Comparison of ENCODE assay signal across 11 mouse cellular contexts in genomic region chr2:126682333-126682732, GRCm38 (mm10). TPM values are rescaled to one million over a fixed set of nuclear protein-coding genes. Genes with fewer than 3 reads are reported as not detected.
DNase-seq lines count a peak whose midpoint lies in the region; ATAC-seq and TF ChIP-seq lines count a peak whose summit lies in the region.
"Had no signal": no experiment of that assay in that cellular context is flagged by ENCODE, and none has a peak within 500 bp of the region (broad histone marks: within the 10 kb centered on the region; RNA-seq: fewer than 3 reads in every experiment).

No protein-coding gene starts in this region.

- no peaks in the 10 kb centered on the region for H3K4me1 ChIP-seq in kidney, embryonic 16.5 days (ENCODE audit: insufficient read depth, low read length)
- H3K4me1 ChIP-seq in stomach, postnatal 0 days (replicated peaks; ENCODE audit: control insufficient read depth, insufficient read depth) = no peaks in the 10 kb centered on the region

- H3K27ac ChIP-seq in kidney, embryonic 16.5 days (ENCODE audit: low read length) = peak overlapping the region; percentile 57
- H3K27ac ChIP-seq in stomach, postnatal 0 days (replicated peaks) = 0 out of 2 replicates have a peak overlapping the region, but pooled peaks have one; percentile 8

- 69% methylated on average over 2 of the region's 2 CpGs for WGBS in kidney, embryonic 16.5 days
- 50% methylated on average over 2 of the region's 2 CpGs for WGBS in stomach, postnatal 0 days

- peaks cover 25% of the 10 kb centered on the region for H3K36me3 ChIP-seq in kidney, embryonic 16.5 days (ENCODE audit: insufficient read depth, low read length)
- no peaks in the 10 kb centered on the region for H3K36me3 ChIP-seq in stomach, postnatal 0 days (ENCODE audit: control insufficient read depth, insufficient read depth, low read length)

- H3K27me3 ChIP-seq in kidney, embryonic 16.5 days (ENCODE audit: insufficient read depth, low read length) = no peaks in the 10 kb centered on the region
- H3K27me3 ChIP-seq in stomach, postnatal 0 days (ENCODE audit: control insufficient read depth, insufficient read depth, low read length) = no peaks in the 10 kb centered on the region

- no peak overlapping the region for H3K9ac ChIP-seq in kidney, embryonic 16.5 days (replicated peaks; ENCODE audit: low read length)
- no peak overlapping the region for H3K9ac ChIP-seq in stomach, postnatal 0 days (ENCODE audit: low read length)

- no peak overlapping the region for H3K4me2 ChIP-seq in kidney, embryonic 16.5 days (replicated peaks; ENCODE audit: low read depth, low read length)
- H3K4me2 ChIP-seq in stomach, postnatal 0 days (replicated peaks; ENCODE audit: low read depth) = no peak overlapping the region

- TF ChIP-seq CTCF in stomach, postnatal 0 days (IDR thresholded peaks at IDR 0.05; ENCODE audit: low read depth) = no peak

- peak; percentile 69 for ATAC-seq in kidney, embryonic 16.5 days (ENCODE audit: low FRiP score, low TSS enrichment)
- ATAC-seq in stomach, postnatal 0 days (ENCODE audit: low FRiP score, low TSS enrichment) = no peak

- no peak overlapping the region for H3K4me3 ChIP-seq in kidney, embryonic 16.5 days (ENCODE audit: low read length)
- H3K4me3 ChIP-seq in stomach, postnatal 0 days (ENCODE audit: low read depth, low read length) = no peak overlapping the region
- H3K4me3 ChIP-seq: erythroblast, embryonic 14.5 days had no signal

- peaks cover 3% of the 10 kb centered on the region; the same call in 1 of the 2 replicates for H3K9me3 ChIP-seq in kidney, embryonic 16.5 days (ENCODE audit: low read length)
- no peaks in the 10 kb centered on the region for H3K9me3 ChIP-seq in stomach, postnatal 0 days (ENCODE audit: control insufficient read depth, low read length)

- no peak for TF ChIP-seq EP300 in stomach, postnatal 0 days (optimal IDR thresholded peaks at IDR 0.05)

- DNase-seq in heart, adult 11 months = peak; percentile 96
- no peak for DNase-seq in heart, postnatal 4 days
- peak; percentile 21 for DNase-seq in lung, postnatal 10 days
- DNase-seq in lung, postnatal 14 days = no peak
- DNase-seq in stomach, postnatal 0 days (ENCODE audit: low spot score) = no peak
- no peak for DNase-seq in right cerebral cortex, postnatal 10 days (ENCODE audit: low spot score in 2 of 2)
- no peak for DNase-seq in right cerebral cortex, postnatal 14 days
- DNase-seq: cerebellum, postnatal 14 days; gastrocnemius, postnatal 14 days had no signal

RNA-seq across cellular contexts. Expression of gene Gabpb1, which starts 6.2 kb away (rescaled TPM):
- 10 to 100 TPM; 25.7 to 30.0 TPM for total RNA-seq in heart, postnatal 4 days (2021)
- polyA plus RNA-seq in kidney, embryonic 16.5 days (2015; fragmentation: Nextera tagmentation; extraction: Ambion mirVana) = 58.4 and 59.3 TPM in 2 replicates
- 15.9 and 17.1 TPM in 2 replicates for polyA plus RNA-seq in stomach, postnatal 0 days (2015; fragmentation: Nextera tagmentation; extraction: Ambion mirVana)

RNA-seq across cellular contexts. Expression of gene Usp8, which starts 24.8 kb away (rescaled TPM):
- total RNA-seq in heart, postnatal 4 days (2021) = 10 to 100 TPM; 28.8 to 30.3 TPM
- polyA plus RNA-seq in kidney, embryonic 16.5 days (2015; fragmentation: Nextera tagmentation; extraction: Ambion mirVana) = 48.9 and 50.7 TPM in 2 replicates
- 19.1 and 19.2 TPM in 2 replicates for polyA plus RNA-seq in stomach, postnatal 0 days (2015; fragmentation: Nextera tagmentation; extraction: Ambion mirVana)

Comparison
In these comparisons a context has a peak if more than half of its experiments do, and no peak if none do; other contexts are left out.
1. DNase-seq: peak in heart, adult 11 months (single experiment) and lung, postnatal 10 days (single experiment); none in heart, postnatal 4 days (single experiment), lung, postnatal 14 days (single experiment), stomach, postnatal 0 days (single experiment), right cerebral cortex, postnatal 10 days (0 of 2) and right cerebral cortex, postnatal 14 days (single experiment).